Mouse (Mus musculus) liver, adult 2 months (tissue): ENCODE measurements around the gene Agmat.

Experiments
- CTCF ChIP-seq: fragments of 200-500 bp; IDR thresholded peaks from 2 replicates; pipeline ENCODE4 v1.5.1; 2011; ENCODE audit warnings: low read depth, low read length, control low read depth
- POLR2A ChIP-seq: fragments of 200-500 bp; IDR thresholded peaks from 2 replicates; pipeline ENCODE4 v1.6.1; 2011; ENCODE audit warnings: low read length, control low read depth; ENCODE audit not compliant: insufficient read depth; ENCODE audit errors: extremely low read depth

DNA sequence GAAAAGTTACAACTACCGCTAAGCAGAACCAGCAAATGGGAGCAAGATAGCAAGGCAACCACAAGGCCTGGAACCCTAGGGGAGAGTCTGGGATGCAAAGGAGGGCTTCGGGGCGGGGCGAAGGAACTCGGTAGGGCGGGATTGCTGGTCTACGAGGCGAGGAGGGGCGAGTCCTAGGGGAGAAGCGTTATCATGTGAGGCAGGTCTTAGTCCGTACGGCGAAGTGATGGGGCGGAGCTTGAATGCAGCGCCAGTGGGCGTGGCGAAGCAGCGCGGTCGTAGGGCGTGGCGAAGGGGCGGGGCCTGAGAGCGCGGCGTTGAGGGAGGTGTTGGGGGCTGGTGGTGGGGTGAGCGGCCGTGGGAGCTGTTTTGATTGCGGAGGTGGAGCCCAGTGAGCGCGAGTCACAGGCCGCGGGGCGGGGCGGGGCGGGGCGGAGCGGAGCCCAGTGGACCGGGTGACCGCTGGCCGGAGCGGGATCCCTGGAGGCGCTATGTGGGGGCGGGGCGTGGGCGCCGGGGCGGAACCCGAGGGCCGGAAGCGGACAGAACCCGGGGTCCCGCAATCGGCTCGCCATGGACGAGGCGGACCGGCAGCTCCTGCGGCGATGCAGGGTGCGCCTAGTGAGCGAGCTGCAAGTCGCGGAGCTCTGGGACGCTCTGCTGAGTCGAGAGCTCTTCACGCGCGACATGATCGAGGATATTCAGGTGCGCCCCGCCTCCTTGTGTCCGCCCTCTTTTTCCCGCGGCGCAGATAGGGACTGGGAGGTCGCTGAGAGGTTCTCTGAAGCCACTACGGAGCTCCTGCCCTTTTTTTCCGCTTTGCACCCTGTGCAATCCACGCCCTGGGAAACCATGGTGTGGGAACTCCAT lies 47.0 kb downstream of the Agmat start, which contains the start of gene Casp9:
- TF ChIP-seq CTCF (no peak), POLR2A (peak; percentile 72)
